Mouse (Mus musculus) right cerebral cortex, postnatal 4 days (tissue): ENCODE results near the gene Megf8.

Experiments used
- DNase-seq: peaks from one replicate; pipeline ENCODE4 v3.0.0-alpha.2; 2022

The Megf8 gene

GRCm38 (mm10) chr7:25348861-25349260, 31.9 kb downstream of the Megf8 start:
- no peak for DNase-seq

- DNase-seq = no peak
Observed at GRCm38 (mm10) chr7:25358721-25359206, 41.8 kb downstream of the Megf8 start.

- DNase-seq = no peak
Observed at GRCm38 (mm10) chr7:25363151-25363550, 46.2 kb downstream of the Megf8 start.

GRCm38 (mm10) chr7:25363632-25364031, 46.7 kb downstream of the Megf8 start:
- DNase-seq = no peak

GRCm38 (mm10) chr7:25365937-25366625, 49.1 kb downstream of the Megf8 start:
- DNase-seq = no peak

- DNase-seq = no peak
Observed at GRCm38 (mm10) chr7:25367632-25368293, 50.8 kb downstream of the Megf8 start.

- no peak for DNase-seq
Observed at GRCm38 (mm10) chr7:25368333-25368732, 51.4 kb downstream of the Megf8 start.

- no peak for DNase-seq
Observed at GRCm38 (mm10) chr7:25369058-25369749, 52.2 kb downstream of the Megf8 start, which contains the start of gene Cnfn. Gene Cnfn (minus strand): TSS chr7:25369724.

GRCm38 (mm10) chr7:25372441-25372840, 55.5 kb downstream of the Megf8 start:
- no peak for DNase-seq

- peak; percentile 81 for DNase-seq
Observed at GRCm38 (mm10) chr7:25376556-25376955, 59.6 kb downstream of the Megf8 start.

- DNase-seq = no peak
Observed at GRCm38 (mm10) chr7:25377100-25377700, 60.2 kb downstream of the Megf8 start.

GRCm38 (mm10) chr7:25378181-25379100, 61.5 kb downstream of the Megf8 start:
- DNase-seq = no peak

GRCm38 (mm10) chr7:25379551-25380351, 62.8 kb downstream of the Megf8 start:
- DNase-seq = peak; percentile 64

GRCm38 (mm10) chr7:25380392-25381283, 63.7 kb downstream of the Megf8 start:
- no peak for DNase-seq

GRCm38 (mm10) chr7:25381284-25381680, 64.3 kb downstream of the Megf8 start:
- DNase-seq = no peak

- no peak for DNase-seq
Observed at GRCm38 (mm10) chr7:25382541-25382940, 65.6 kb downstream of the Megf8 start.

GRCm38 (mm10) chr7:25383385-25383784, 66.4 kb downstream of the Megf8 start:
- no peak for DNase-seq

GRCm38 (mm10) chr7:25383891-25384290, 66.9 kb downstream of the Megf8 start:
- no peak for DNase-seq

- DNase-seq = no peak
Observed at GRCm38 (mm10) chr7:25384318-25384717, 67.4 kb downstream of the Megf8 start.

- peak; percentile 1 for DNase-seq
Observed at GRCm38 (mm10) chr7:25384818-25385217, 67.9 kb downstream of the Megf8 start.
